In the genomic region with DNA sequence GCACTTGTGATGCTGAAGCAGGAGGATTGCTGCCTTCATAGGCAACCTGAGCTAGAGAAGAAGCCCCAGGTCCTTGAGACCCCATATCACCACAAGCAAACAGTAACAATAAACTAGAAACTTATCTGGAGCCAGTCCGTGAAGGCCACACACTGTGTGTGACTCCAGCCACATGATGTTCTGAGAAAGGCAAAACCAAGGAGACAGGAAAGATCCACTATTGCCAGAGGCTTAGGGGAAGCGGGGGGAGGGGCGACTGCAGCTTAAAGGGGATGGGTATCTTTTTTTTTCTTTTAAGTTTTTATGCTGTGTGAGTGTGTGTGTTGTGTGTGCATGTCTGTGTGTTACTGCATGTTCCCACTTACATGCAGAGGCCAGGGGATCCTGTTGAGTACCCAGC, we compare ENCODE assay signal across 27 mouse cellular contexts.
DNase-seq lines count a peak whose midpoint lies in the region; ATAC-seq and TF ChIP-seq lines count a peak whose summit lies in the region.
"Had no signal": no experiment of that assay in that cellular context is flagged by ENCODE, and none has a peak within 500 bp of the region (broad histone marks: within the 10 kb centered on the region; RNA-seq: fewer than 3 reads in every experiment).

No protein-coding gene starts in this region.

- WGBS in heart, embryonic 16.5 days: 68% methylated on average over 3 of the region's 3 CpGs
- WGBS in lung, postnatal 0 days: 55% methylated on average over 3 of the region's 3 CpGs
- 66% methylated on average over 3 of the region's 3 CpGs for WGBS in stomach, embryonic 15.5 days

- peak overlapping the region; percentile 89; the same call in 1 of the 2 replicates for H3K27ac ChIP-seq in heart, embryonic 16.5 days (ENCODE audit: low read length)
- peak overlapping the region; percentile 86 for H3K27ac ChIP-seq in lung, postnatal 0 days (ENCODE audit: low read length)
- peak overlapping the region; percentile 85 for H3K27ac ChIP-seq in stomach, embryonic 15.5 days
- H3K27ac ChIP-seq: embryonic facial prominence, embryonic 12.5 days; forebrain, embryonic 13.5 days; hindbrain, embryonic 13.5 days; limb, embryonic 15.5 days; liver, embryonic 15.5 days; neural tube, embryonic 13.5 days had no signal

- TF ChIP-seq EP300 in lung, postnatal 0 days (IDR thresholded peaks at IDR 0.05): no peak

- H3K4me1 ChIP-seq in heart, embryonic 16.5 days (ENCODE audit: control insufficient read depth, insufficient read depth, low read length): peaks cover 66% of the 10 kb centered on the region
- H3K4me1 ChIP-seq in lung, postnatal 0 days (ENCODE audit: insufficient read depth, low read depth, low read length): peaks cover 36% of the 10 kb centered on the region
- peaks cover 60% of the 10 kb centered on the region for H3K4me1 ChIP-seq in stomach, embryonic 15.5 days

- H3K4me2 ChIP-seq in heart, embryonic 16.5 days (ENCODE audit: low read depth, low read length): no peak overlapping the region
- no peak overlapping the region for H3K4me2 ChIP-seq in lung, postnatal 0 days (replicated peaks; ENCODE audit: low read depth, low read length)
- H3K4me2 ChIP-seq in stomach, embryonic 15.5 days: no peak overlapping the region
- H3K4me2 ChIP-seq: embryonic facial prominence, embryonic 12.5 days; forebrain, embryonic 13.5 days; hindbrain, embryonic 13.5 days; kidney, embryonic 15.5 days; limb, embryonic 15.5 days; liver, embryonic 15.5 days; neural tube, embryonic 13.5 days had no signal

- peak; percentile 29 for DNase-seq in adrenal gland, adult 2 months
- DNase-seq in adrenal gland, postnatal 25 days: no peak
- DNase-seq in heart, adult 18-20 months: no peak
- no peak for DNase-seq in lung, postnatal 0 days (ENCODE audit: low spot score)
- no peak for DNase-seq in lung, postnatal 10 days
- DNase-seq in layer of hippocampus, postnatal 10 days (ENCODE audit: low spot score in 2 of 2): no peak
- DNase-seq: cerebellum, adult 9-11 months; gastrocnemius, postnatal 14 days; midbrain, embryonic 14.5 days; thymus, adult 18-20 months; thymus, postnatal 4 days had no signal

- H3K9me3 ChIP-seq in heart, embryonic 16.5 days (replicated peaks; ENCODE audit: control insufficient read depth, low read length): no peaks in the 10 kb centered on the region
- H3K9me3 ChIP-seq in lung, postnatal 0 days (ENCODE audit: low read length): no peaks in the 10 kb centered on the region
- no peaks in the 10 kb centered on the region for H3K9me3 ChIP-seq in stomach, embryonic 15.5 days
- H3K9me3 ChIP-seq: embryonic facial prominence, embryonic 12.5 days; forebrain, embryonic 13.5 days; G1E; hindbrain, embryonic 13.5 days; kidney, embryonic 15.5 days; limb, embryonic 15.5 days; liver, embryonic 15.5 days; megakaryocyte, embryonic 14.5 days; neural tube, embryonic 13.5 days had no signal

- no peak for TF ChIP-seq CTCF in lung, postnatal 0 days (IDR thresholded peaks at IDR 0.05)

- no peaks in the 10 kb centered on the region for H3K36me3 ChIP-seq in heart, embryonic 16.5 days (ENCODE audit: control insufficient read depth, insufficient read depth)
- no peaks in the 10 kb centered on the region for H3K36me3 ChIP-seq in lung, postnatal 0 days (ENCODE audit: insufficient read depth, low read length)
- H3K36me3 ChIP-seq in stomach, embryonic 15.5 days: no peaks in the 10 kb centered on the region
- H3K36me3 ChIP-seq: embryonic facial prominence, embryonic 12.5 days; G1E; hindbrain, embryonic 13.5 days; kidney, embryonic 15.5 days; limb, embryonic 15.5 days; liver, embryonic 15.5 days; neural tube, embryonic 13.5 days had no signal

- no peak for ATAC-seq in heart, embryonic 16.5 days (replicated peaks; ENCODE audit: extremely low read depth, insufficient read depth, low FRiP score)
- no peak for ATAC-seq in lung, postnatal 0 days
- no peak for ATAC-seq in stomach, embryonic 15.5 days (ENCODE audit: insufficient read depth, low FRiP score, low read depth)
- ATAC-seq: activated CD4-positive, CD25-positive, alpha-beta regulatory T cell, adult 4 months; CD4-positive, CD25-positive, alpha-beta regulatory T cell, adult 4 months; forebrain, embryonic 13.5 days; inflammation-experienced regulatory T-cells, adult 6 months had no signal

- H3K27me3 ChIP-seq in heart, embryonic 16.5 days (ENCODE audit: control insufficient read depth, insufficient read depth, low read length): no peaks in the 10 kb centered on the region
- H3K27me3 ChIP-seq in lung, postnatal 0 days (replicated peaks; ENCODE audit: insufficient read depth, low read length): no peaks in the 10 kb centered on the region
- H3K27me3 ChIP-seq in stomach, embryonic 15.5 days (replicated peaks): no peaks in the 10 kb centered on the region
- H3K27me3 ChIP-seq: embryonic facial prominence, embryonic 12.5 days; kidney, embryonic 15.5 days; limb, embryonic 15.5 days; liver, embryonic 15.5 days; megakaryocyte, embryonic 14.5 days had no signal

- H3K9ac ChIP-seq in heart, embryonic 16.5 days (ENCODE audit: low read length): no peak overlapping the region
- H3K9ac ChIP-seq in lung, postnatal 0 days (replicated peaks; ENCODE audit: low read depth): no peak overlapping the region
- no peak overlapping the region for H3K9ac ChIP-seq in stomach, embryonic 15.5 days
- H3K9ac ChIP-seq: embryonic facial prominence, embryonic 12.5 days; forebrain, embryonic 13.5 days; hindbrain, embryonic 13.5 days; kidney, embryonic 15.5 days; limb, embryonic 15.5 days; liver, embryonic 15.5 days; neural tube, embryonic 13.5 days had no signal

- H3K4me3 ChIP-seq in heart, embryonic 16.5 days (ENCODE audit: low read length): no peak overlapping the region
- no peak overlapping the region for H3K4me3 ChIP-seq in lung, postnatal 0 days (ENCODE audit: low read depth, low read length)
- H3K4me3 ChIP-seq in stomach, embryonic 15.5 days (replicated peaks): no peak overlapping the region
- H3K4me3 ChIP-seq: embryonic facial prominence, embryonic 12.5 days; erythroblast, embryonic 14.5 days; forebrain, embryonic 13.5 days; hindbrain, embryonic 13.5 days; kidney, embryonic 15.5 days; layer of hippocampus, adult 2 months; limb, embryonic 15.5 days; liver, embryonic 15.5 days; megakaryocyte, embryonic 14.5 days; neural tube, embryonic 13.5 days had no signal
